Mouse (Mus musculus) megakaryocyte, embryonic 14.5 days (primary cell): ENCODE measurements around the gene Brwd1.

ENCODE experiments used
- FLI1 ChIP-seq: IDR thresholded peaks from 2 replicates; pipeline ENCODE4 v1.6.1; 2012; ENCODE audit warnings: low read length, inconsistent platforms, mixed read lengths
- GATA1 ChIP-seq: IDR thresholded peaks from 3 replicates; pipeline ENCODE4 v1.6.1; 2012; ENCODE audit warnings: mixed read lengths, low read length, inconsistent platforms, borderline replicate concordance

DNA sequence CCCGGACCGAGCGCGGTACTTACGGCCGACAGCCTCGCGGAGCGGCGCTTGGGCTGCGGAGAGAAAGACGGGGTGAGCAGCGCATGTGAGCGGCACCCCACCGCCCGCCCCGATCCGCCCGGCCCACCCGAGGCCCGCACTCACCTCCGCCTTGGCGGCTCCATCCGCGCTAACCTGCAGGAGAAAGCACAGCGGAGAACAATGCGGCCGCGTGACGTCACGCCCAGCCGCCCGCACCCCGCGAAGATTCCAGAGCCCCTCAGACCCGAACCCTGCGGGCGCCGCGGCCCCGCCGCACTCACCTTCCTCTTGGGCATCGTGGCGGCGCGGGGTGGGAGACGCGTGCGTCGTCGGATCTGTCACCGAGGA, 44.9 kb upstream of the Brwd1 start:
- TF ChIP-seq GATA1 (no peak), FLI1 (no peak)
